Mouse (Mus musculus) megakaryocyte-erythroid progenitor cell, adult 5 weeks (primary cell): ENCODE measurements around the gene Tmem132d. TPM values are rescaled to one million over a fixed set of nuclear protein-coding genes. Genes with fewer than 3 reads are reported as not detected.

ENCODE experiments used
- polyA plus RNA-seq: library from polyadenylated mRNA; stranded (reverse); fragments of >175 nt; gene quantifications from 2 replicates; pipeline ENCODE4 v1.2.3, GENCODE M21; 2012

Gene Tmem132d
- polyA plus RNA-seq: not detected in 2 replicates

GRCm38 (mm10) chr5:128432916-128433315, at the start of gene Tmem132d:
Gene Tmem132d, minus strand, starts transcription at chr5:128433077.

Other genes starting within 250 kb of the Tmem132d start
- 0.02 and 0.05 TPM in 2 replicates for gene Fzd10, start 167.8 kb upstream of the Tmem132d start, polyA plus RNA-seq